In the genomic region with DNA sequence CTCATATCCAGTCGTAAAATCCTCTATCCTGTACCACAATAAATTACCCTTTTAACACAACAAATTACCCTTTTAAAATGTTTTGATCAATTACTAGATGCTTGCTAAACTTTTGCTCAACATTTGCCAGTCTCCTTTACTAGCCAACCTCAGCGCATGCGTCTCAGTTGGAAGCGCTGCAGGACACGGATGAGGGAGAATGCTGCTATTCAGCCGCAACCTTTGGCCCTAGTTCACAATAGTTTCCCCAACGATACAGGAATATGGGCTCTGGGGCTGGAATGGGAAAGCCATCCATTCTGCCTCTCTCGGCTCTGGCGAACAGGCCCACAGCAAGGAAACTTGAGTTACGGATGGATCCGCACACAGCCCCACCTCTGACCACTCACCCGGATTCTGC, we compare ENCODE assay signal across 25 mouse cellular contexts.
DNase-seq lines count a peak whose midpoint lies in the region; ATAC-seq and TF ChIP-seq lines count a peak whose summit lies in the region.
"Had no signal": no experiment of that assay in that cellular context is flagged by ENCODE, and none has a peak within 500 bp of the region (broad histone marks: within the 10 kb centered on the region; RNA-seq: fewer than 3 reads in every experiment).

No protein-coding gene starts in this region.

- H3K27ac ChIP-seq in forebrain, embryonic 10.5 days: peak overlapping the region; percentile 68
- no peak overlapping the region for H3K27ac ChIP-seq in forebrain, embryonic 11.5 days (ENCODE audit: low read depth, low read length)
- H3K27ac ChIP-seq in testis, adult 2 months (ENCODE audit: control insufficient read depth, insufficient read depth, low read depth, low read length): no peak overlapping the region
- no peak overlapping the region for H3K27ac ChIP-seq in intestine, embryonic 15.5 days
- H3K27ac ChIP-seq: embryonic facial prominence, embryonic 13.5 days; forebrain, embryonic 15.5 days; limb, embryonic 13.5 days; liver, embryonic 13.5 days; neural tube, embryonic 13.5 days had no signal

- no peak for TF ChIP-seq CTCF in testis, adult 2 months (IDR thresholded peaks at IDR 0.05; ENCODE audit: control insufficient read depth, insufficient read depth, insufficient replicate concordance, low read depth, low read length)

- no peak for TF ChIP-seq POLR2A in testis, adult 2 months (IDR thresholded peaks at IDR 0.05; ENCODE audit: control insufficient read depth, low read depth, low read length)

- WGBS in forebrain, embryonic 10.5 days: 72% methylated on average over 12 of the region's 12 CpGs
- 68% methylated on average over 12 of the region's 12 CpGs for WGBS in forebrain, embryonic 11.5 days
- WGBS in intestine, embryonic 15.5 days: 82% methylated on average over 12 of the region's 12 CpGs

- H3K36me3 ChIP-seq in forebrain, embryonic 10.5 days (replicated peaks): peaks cover 6% of the 10 kb centered on the region; the same call in 1 of the 2 replicates
- H3K36me3 ChIP-seq in forebrain, embryonic 11.5 days (ENCODE audit: control insufficient read depth, insufficient read depth, low read length): no peaks in the 10 kb centered on the region
- no peaks in the 10 kb centered on the region for H3K36me3 ChIP-seq in testis, adult 2 months (ENCODE audit: control insufficient read depth, insufficient read depth, low read length)
- no peaks in the 10 kb centered on the region for H3K36me3 ChIP-seq in intestine, embryonic 15.5 days
- H3K36me3 ChIP-seq: embryonic facial prominence, embryonic 13.5 days; forebrain, embryonic 15.5 days; limb, embryonic 13.5 days; liver, embryonic 13.5 days; neural tube, embryonic 13.5 days had no signal

- no peak for DNase-seq in forebrain, embryonic 10.5 days (ENCODE audit: extremely low spot score, low spot score)
- DNase-seq in forebrain, embryonic 11.5 days (ENCODE audit: low spot score): no peak
- DNase-seq in testis, postnatal 10 days (ENCODE audit: low spot score): no peak
- peak; percentile 34 for DNase-seq in kidney, postnatal 10 days
- no peak for DNase-seq in adrenal gland, postnatal 14 days
- DNase-seq: adrenal gland, postnatal 36 days; cerebellum, adult 9-10 months; gastrocnemius, postnatal 14 days; heart, adult 18-20 months; heart, postnatal 10 days; liver, embryonic 13.5 days; lung, embryonic 14.5 days; lung, postnatal 36 days had no signal

- peaks cover 36% of the 10 kb centered on the region for H3K4me1 ChIP-seq in forebrain, embryonic 10.5 days
- H3K4me1 ChIP-seq in forebrain, embryonic 11.5 days (replicated peaks; ENCODE audit: control insufficient read depth, insufficient read depth, low read length): peaks cover 3% of the 10 kb centered on the region; the same call in 1 of the 2 replicates
- H3K4me1 ChIP-seq in testis, adult 2 months (ENCODE audit: control insufficient read depth, insufficient read depth, low read length): no peaks in the 10 kb centered on the region; the same call in 1 of the 2 replicates
- H3K4me1 ChIP-seq in intestine, embryonic 15.5 days (replicated peaks): no peaks in the 10 kb centered on the region
- H3K4me1 ChIP-seq: embryonic facial prominence, embryonic 13.5 days had no signal

- H3K4me2 ChIP-seq in forebrain, embryonic 11.5 days (ENCODE audit: low read depth, low read length, severe bottlenecking): no peak overlapping the region
- H3K4me2 ChIP-seq in intestine, embryonic 15.5 days (replicated peaks): no peak overlapping the region
- H3K4me2 ChIP-seq: embryonic facial prominence, embryonic 13.5 days; forebrain, embryonic 15.5 days; heart, embryonic 12.5 days; limb, embryonic 13.5 days; liver, embryonic 13.5 days; lung, embryonic 14.5 days; neural tube, embryonic 13.5 days had no signal

- H3K27me3 ChIP-seq in forebrain, embryonic 10.5 days (ENCODE audit: poor library complexity, severe bottlenecking): no peaks in the 10 kb centered on the region
- H3K27me3 ChIP-seq in forebrain, embryonic 11.5 days (ENCODE audit: control insufficient read depth, insufficient read depth, low read length): no peaks in the 10 kb centered on the region
- no peaks in the 10 kb centered on the region for H3K27me3 ChIP-seq in testis, adult 2 months (ENCODE audit: control insufficient read depth, insufficient read depth, low read length)
- H3K27me3 ChIP-seq in intestine, embryonic 15.5 days (replicated peaks): no peaks in the 10 kb centered on the region
- H3K27me3 ChIP-seq: embryonic facial prominence, embryonic 13.5 days; forebrain, embryonic 15.5 days; heart, embryonic 12.5 days; limb, embryonic 13.5 days; liver, embryonic 13.5 days; megakaryocyte, embryonic 14.5 days; neural tube, embryonic 13.5 days had no signal

- no peak overlapping the region for H3K4me3 ChIP-seq in forebrain, embryonic 10.5 days
- H3K4me3 ChIP-seq in forebrain, embryonic 11.5 days (ENCODE audit: low read depth, low read length): no peak overlapping the region
- H3K4me3 ChIP-seq in testis, adult 2 months (ENCODE audit: control insufficient read depth, low read depth, low read length): 0 out of 2 replicates have a peak overlapping the region, but pooled peaks have one; percentile 17
- H3K4me3 ChIP-seq in intestine, embryonic 15.5 days (replicated peaks): no peak overlapping the region
- H3K4me3 ChIP-seq: embryonic facial prominence, embryonic 13.5 days; erythroblast, embryonic 14.5 days; forebrain, embryonic 15.5 days; heart, embryonic 12.5 days; limb, embryonic 13.5 days; liver, embryonic 13.5 days; megakaryocyte, embryonic 14.5 days; myocyte; neural tube, embryonic 13.5 days had no signal

- no peak overlapping the region for H3K9ac ChIP-seq in forebrain, embryonic 11.5 days (ENCODE audit: low read length)
- H3K9ac ChIP-seq in intestine, embryonic 15.5 days: no peak overlapping the region
- H3K9ac ChIP-seq: embryonic facial prominence, embryonic 13.5 days; forebrain, embryonic 15.5 days; heart, embryonic 12.5 days; limb, embryonic 13.5 days; liver, embryonic 13.5 days; lung, embryonic 14.5 days; neural tube, embryonic 13.5 days had no signal

- ATAC-seq in forebrain, embryonic 11.5 days (replicated peaks; ENCODE audit: low FRiP score): no peak
- ATAC-seq in intestine, embryonic 15.5 days: no peak
- ATAC-seq: CD4-positive, CD25-positive, alpha-beta regulatory T cell, adult 4 months; forebrain, embryonic 15.5 days; midbrain, embryonic 16.5 days had no signal

- peaks cover 26% of the 10 kb centered on the region for H3K9me3 ChIP-seq in forebrain, embryonic 10.5 days
- H3K9me3 ChIP-seq in forebrain, embryonic 11.5 days (ENCODE audit: control insufficient read depth, low read length): peaks cover 2% of the 10 kb centered on the region; the same call in 1 of the 2 replicates
- no peaks in the 10 kb centered on the region for H3K9me3 ChIP-seq in intestine, embryonic 15.5 days
- H3K9me3 ChIP-seq: embryonic facial prominence, embryonic 13.5 days; forebrain, embryonic 15.5 days; liver, embryonic 13.5 days had no signal
